Mouse (Mus musculus) MEL-GATA-1-ER (cell line): ENCODE measurements around the gene Myo9b.
A peak's percentile ranks its signal among the peaks of the same experiment; 100 is the strongest.
"Not testable (repeated sequence)": the region's sequence is repeated elsewhere in the genome, so short reads cannot be mapped to it uniquely, and the experiment has no call there.

ENCODE experiments used
- DNase-seq: peaks from one replicate; pipeline ENCODE4 v3.0.0-alpha.2; 2012; ENCODE audit warnings: low read depth; ENCODE audit errors: extremely low read depth

The Myo9b gene

DNA sequence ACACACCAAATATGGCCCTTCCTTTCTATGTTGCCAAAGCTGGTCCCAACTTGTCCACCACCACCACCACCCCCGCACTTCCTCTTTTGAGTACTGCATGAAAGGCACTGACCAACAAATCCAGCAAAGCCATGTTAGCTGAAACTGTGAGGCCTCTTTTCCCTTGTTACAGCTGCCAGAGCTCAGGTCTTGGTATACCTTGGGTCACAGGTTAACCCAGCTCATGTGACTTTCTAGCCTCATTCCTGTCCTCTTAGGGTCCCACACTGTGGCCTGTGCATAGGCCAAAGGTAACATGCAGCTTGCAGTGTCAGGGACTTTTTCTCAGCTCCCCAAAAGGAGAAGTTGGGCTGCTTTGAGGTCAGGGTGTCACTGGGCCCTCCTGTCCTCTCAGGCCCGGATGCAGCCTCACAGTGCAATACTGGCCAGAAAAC is 23.7 kb downstream of the Myo9b start:
- DNase-seq: peak; percentile 19

- DNase-seq: no peak
Measured at GRCm38 (mm10) chr8:71296784-71297183, 24.3 kb downstream of the Myo9b start.

GRCm38 (mm10) chr8:71297439-71297838 is 24.9 kb downstream of the Myo9b start:
- DNase-seq: no peak

DNA sequence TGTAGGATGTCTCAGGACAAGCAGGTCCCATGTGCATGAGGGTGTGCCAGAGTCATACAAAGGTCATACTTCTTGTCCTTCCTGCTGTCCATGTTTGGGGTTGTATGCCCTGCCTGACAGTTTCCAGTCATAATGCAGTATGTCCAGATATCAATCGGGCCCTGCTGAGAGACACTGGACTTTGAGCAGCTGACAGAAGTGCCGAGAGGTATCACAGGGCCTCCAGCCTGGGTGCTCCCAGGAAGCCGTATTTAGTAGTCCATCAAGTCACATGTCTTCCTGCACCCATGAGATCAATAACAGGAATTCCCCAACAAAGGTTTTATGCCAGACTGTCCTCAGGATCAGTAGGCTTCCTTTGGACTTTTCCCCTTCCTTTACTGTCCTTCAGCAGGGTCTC is 27.2 kb downstream of the Myo9b start:
- no peak for DNase-seq

GRCm38 (mm10) chr8:71302788-71303187 is 30.3 kb downstream of the Myo9b start:
- no peak for DNase-seq

DNA sequence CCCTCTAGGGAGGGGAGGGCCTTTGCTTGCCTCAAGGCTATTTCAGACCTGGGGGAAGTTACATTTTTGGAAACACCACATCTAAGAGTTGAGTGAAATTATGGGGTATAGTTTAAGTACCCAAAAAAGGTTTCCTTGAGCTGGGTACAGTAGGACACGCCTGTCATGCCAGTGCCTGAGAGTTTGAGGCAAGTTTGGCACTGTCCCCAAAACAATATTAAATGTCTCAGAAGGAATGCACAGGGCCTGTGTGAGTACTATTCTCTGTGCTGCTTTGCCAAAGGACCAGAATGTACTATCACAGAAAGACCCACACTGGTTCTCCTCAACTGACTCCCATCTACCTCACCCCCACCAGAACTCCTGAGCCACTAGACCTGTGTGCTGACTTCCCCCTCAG is 31.1 kb downstream of the Myo9b start:
- no peak for DNase-seq

GRCm38 (mm10) chr8:71305988-71306387 is 33.5 kb downstream of the Myo9b start:
- DNase-seq: no peak

DNA sequence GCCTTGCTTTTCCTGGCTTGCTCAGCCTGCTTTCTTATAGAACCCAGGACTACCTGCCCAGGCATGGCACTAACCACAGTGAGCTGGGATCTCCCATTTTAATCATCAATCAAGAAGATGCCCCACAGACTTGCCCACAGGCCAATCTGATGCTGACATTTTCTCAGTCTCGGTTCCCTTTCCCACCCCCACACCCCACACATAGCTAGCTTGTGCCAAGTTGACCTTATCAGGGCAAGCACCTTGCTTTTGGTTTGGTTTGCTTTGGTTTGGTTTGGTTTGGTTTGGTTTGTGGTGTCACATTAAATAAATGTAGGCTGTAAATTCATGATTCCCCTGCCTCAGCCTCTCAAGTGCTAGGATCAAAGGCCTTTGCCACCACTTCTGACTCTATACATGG is 34.9 kb downstream of the Myo9b start:
- DNase-seq: no peak

- no peak for DNase-seq
Measured at GRCm38 (mm10) chr8:71307913-71308312, 35.4 kb downstream of the Myo9b start.

GRCm38 (mm10) chr8:71310446-71310845 is 37.9 kb downstream of the Myo9b start:
- no peak for DNase-seq

DNA sequence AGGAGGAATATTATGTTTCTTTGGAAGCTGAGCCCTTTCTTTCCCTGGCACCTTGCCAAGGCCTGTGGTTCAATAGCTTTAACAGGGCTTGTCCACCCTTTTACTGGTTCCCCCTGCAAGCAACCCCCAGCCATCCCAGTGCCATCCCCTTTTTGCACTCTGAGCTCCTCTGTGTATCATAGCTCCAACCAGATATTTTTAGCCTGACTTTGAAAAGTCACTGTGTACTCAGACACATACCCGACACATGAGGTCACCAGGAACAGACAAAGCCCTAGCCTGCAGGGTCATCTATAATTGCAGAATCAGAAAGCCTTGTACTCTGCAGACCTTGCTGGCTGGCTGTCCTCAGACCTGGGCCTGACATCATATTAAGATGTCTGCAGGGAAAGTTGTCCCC is 40.2 kb downstream of the Myo9b start:
- no peak for DNase-seq

DNA sequence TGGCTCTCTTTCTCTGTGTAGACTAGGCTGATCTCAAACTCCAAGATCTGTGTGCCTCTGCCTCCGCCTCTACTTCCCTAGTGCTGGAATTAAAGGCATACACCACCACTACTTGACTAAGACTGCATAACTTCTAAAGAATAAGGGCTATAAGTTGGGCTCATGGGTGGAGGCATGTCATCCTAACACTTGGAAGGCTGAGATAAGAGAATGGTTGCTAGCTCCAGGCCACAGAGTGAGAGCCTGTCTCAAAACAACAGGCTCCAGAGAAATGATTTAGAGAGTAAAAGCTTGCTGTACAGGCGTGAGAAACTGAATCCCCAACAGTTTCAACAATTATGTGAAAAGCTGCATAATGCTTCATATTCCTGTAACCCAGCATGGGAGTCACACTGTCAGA is 41.4 kb downstream of the Myo9b start:
- DNase-seq: peak; percentile 33

- no peak for DNase-seq
Measured at GRCm38 (mm10) chr8:71315972-71316371, 43.5 kb downstream of the Myo9b start.

- DNase-seq: no peak
Measured at GRCm38 (mm10) chr8:71316486-71317031, 44.0 kb downstream of the Myo9b start.

DNA sequence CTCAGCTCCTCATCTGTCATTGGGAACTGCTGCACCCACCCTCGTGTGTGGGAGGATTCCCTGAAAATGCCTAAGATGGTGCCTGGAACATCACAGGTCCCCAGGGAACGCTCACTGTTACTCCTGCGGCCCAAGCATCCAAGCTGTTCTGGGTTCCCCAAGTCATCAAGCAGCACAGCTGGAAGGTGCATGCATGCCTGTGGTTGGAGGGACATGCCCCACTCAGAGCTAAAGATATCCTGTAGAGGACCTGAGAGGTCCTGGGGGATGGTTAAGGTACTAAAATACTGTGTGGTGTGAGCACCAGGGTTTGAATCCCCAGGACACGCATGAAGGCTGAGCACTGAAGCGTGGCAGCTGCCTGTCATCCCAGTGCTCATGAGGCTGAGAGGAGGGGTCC is 46.1 kb downstream of the Myo9b start:
- not testable (repeated sequence) for DNase-seq

- not testable (repeated sequence) for DNase-seq
Measured at GRCm38 (mm10) chr8:71319760-71320159, 47.2 kb downstream of the Myo9b start.

GRCm38 (mm10) chr8:71322939-71323338 is 50.4 kb downstream of the Myo9b start:
- no peak for DNase-seq

DNA sequence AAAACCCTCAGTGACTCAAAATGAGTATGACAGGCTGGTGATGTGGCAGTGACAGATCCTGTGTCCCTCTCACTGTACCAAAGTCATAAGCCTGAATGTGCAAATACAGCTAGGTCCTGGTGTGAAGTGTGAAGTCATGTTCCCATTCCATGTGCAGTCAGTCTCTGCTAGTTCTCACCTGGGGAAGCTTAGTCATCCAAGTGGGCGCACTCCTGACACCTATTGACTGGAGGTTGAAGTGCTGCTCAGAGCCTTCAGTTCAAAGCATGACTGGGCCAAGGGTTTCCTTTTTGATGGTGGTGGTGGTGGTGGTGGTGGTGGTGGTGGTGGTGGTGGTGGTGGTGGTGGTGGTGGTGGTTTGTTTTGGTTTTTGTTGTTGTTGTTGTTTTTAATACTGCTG is 52.3 kb downstream of the Myo9b start:
- no peak for DNase-seq

- DNase-seq: not testable (repeated sequence)
Measured at GRCm38 (mm10) chr8:71337834-71338233, 65.3 kb downstream of the Myo9b start.

- peak; percentile 11 for DNase-seq
Measured at GRCm38 (mm10) chr8:71340625-71341024, 68.1 kb downstream of the Myo9b start.

DNA sequence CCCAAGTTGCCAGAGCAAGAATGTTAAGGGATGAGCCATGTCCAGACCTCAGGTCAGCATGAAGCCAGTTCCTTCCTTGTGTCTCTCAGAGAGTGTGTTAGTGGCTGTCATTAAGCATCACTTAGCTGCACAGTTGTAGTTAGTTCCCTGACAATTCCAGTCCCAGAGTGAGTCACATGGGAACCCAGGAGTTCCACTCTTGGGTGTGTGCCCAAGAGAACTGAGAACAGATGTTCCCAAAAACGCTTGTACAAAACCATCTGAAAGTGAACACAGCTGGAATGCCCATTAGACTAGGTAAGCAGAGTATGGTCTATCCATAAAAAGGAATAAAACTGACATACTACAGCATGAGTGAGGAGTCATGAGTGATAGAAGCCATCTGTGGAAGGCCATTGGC is 74.1 kb downstream of the Myo9b start:
- no peak for DNase-seq

GRCm38 (mm10) chr8:71351117-71351516 is 78.6 kb downstream of the Myo9b start:
- DNase-seq: no peak

DNA sequence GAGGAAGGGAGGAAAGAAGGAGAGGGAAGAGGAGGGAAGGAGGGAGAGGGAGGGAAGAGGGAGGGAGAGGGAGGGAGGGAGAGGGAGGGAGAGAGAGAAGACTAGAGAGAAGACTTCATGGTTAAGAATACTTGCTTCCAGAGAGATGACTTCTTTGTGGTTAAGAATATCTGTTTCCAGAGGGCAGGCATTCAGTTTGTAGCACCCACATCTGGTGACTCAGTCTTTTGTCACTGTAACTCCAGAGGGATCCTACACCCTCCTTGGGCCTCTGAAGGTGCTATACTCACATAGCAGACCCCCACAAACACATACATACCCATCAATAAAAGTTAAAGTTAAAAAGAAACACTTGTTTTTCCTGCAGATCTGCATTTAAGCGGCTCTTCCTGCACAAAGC is 79.0 kb downstream of the Myo9b start:
- DNase-seq: no peak

DNA sequence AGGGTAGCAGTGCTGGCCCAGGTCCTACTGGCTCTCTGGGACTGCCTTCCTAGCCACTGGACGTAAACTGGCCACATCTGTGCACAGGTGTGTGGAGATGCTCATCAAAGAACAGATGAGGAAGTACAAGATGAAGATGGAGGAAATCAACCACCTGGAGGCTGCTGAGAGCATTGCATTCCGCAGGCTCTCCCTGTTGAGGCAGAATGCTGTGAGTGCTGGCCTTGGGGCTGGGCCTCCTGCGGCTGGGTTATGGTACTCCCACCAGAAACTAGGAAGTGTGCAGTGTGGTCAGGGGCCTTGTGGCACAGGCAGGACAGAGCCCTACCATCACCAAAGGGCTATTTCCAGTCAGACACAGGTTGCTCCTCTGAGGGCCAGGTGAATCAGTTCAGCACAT is 85.5 kb downstream of the Myo9b start:
- no peak for DNase-seq
